Mouse (Mus musculus) ES-E14 (cell line): ENCODE measurements at regions not wholly inside any gene's neighbourhood (a gene's known extent, or its start where the extent isn't known, plus 50 kb on each side); places are given as distances from the start of the nearest gene placed in this dataset.

Experiments
- HCFC1 ChIP-seq: IDR thresholded peaks from 2 replicates; pipeline ENCODE4 v1.6.1; 2012; ENCODE audit warnings: low read length, inconsistent platforms, borderline replicate concordance; ENCODE audit not compliant: insufficient read depth
- MAFK ChIP-seq: IDR thresholded peaks from 2 replicates; pipeline ENCODE4 v1.6.1; 2014; ENCODE audit warnings: mild to moderate bottlenecking, low read depth, low read length, inconsistent platforms; ENCODE audit not compliant: insufficient read depth
- ZC3H11A ChIP-seq: IDR thresholded peaks from 2 replicates; pipeline ENCODE4 v1.6.1; 2012; ENCODE audit warnings: low read depth, mild to moderate bottlenecking, inconsistent platforms, low read length, borderline replicate concordance
- ZNF384 ChIP-seq: IDR thresholded peaks from 2 replicates; pipeline ENCODE4 v1.6.1; 2012; ENCODE audit warnings: low read depth, low read length, inconsistent platforms

GRCm38 (mm10) chr6:147810710-147811109, 236.3 kb upstream of the Far2 start:
- TF ChIP-seq ZC3H11A (no peak), MAFK (no peak), HCFC1 (no peak), ZNF384 (no peak)
